Mouse (Mus musculus) megakaryocyte progenitor cell, adult 5-6 weeks (primary cell): ENCODE data around the gene Msrb1. TPM values are rescaled to one million over a fixed set of nuclear protein-coding genes. Genes with fewer than 3 reads are reported as not detected.

ENCODE experiments used
- ATAC-seq: replicated peaks from 2 replicates; pipeline ENCODE4 v1.8.0; 2016; ENCODE audit warnings: mild to moderate bottlenecking, moderate TSS enrichment, inconsistent platforms; ENCODE audit not compliant: poor library complexity
- total RNA-seq, 2 experiments: library from RNA; stranded (forward) in 1 of 2; stranded (reverse) in 1 of 2; fragments of 157-497, 149-512 nt in 1 of 2; fragments of 200-1000 nt in 1 of 2; gene quantifications; 2 replicates each; pipeline versions ENCODE4 v1.2.3 to v1.2.4; 2015 to 2017

The Msrb1 gene
- total RNA-seq, 2 experiments from 2014 or later = 224 to 378 TPM

DNA sequence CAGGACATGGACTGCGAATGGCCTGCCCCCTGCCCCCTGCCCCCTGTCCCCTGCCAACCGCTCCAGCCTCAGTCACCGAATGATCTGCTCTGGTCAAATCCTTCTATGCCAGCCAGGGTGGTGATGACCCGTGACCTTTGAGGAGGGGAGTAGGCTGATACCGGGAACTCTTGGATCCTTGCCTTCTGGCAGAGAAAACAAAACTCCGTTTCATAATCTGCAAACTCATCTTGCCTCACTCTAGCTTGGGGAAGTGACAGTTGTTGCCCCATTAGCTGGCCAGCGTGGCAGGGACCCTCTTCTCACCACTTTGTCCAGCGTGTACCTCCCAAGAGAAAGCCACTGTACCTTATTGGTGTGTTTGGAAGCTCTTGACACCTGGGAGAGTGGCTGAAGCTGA, 5.9 kb downstream of the Msrb1 start:
- peak; percentile 42 for ATAC-seq

- no peak for ATAC-seq
Observed at GRCm38 (mm10) chr17:24743896-24744295, 7.5 kb downstream of the Msrb1 start.

- no peak for ATAC-seq
Observed at GRCm38 (mm10) chr17:24744381-24744780, 7.9 kb downstream of the Msrb1 start.

DNA sequence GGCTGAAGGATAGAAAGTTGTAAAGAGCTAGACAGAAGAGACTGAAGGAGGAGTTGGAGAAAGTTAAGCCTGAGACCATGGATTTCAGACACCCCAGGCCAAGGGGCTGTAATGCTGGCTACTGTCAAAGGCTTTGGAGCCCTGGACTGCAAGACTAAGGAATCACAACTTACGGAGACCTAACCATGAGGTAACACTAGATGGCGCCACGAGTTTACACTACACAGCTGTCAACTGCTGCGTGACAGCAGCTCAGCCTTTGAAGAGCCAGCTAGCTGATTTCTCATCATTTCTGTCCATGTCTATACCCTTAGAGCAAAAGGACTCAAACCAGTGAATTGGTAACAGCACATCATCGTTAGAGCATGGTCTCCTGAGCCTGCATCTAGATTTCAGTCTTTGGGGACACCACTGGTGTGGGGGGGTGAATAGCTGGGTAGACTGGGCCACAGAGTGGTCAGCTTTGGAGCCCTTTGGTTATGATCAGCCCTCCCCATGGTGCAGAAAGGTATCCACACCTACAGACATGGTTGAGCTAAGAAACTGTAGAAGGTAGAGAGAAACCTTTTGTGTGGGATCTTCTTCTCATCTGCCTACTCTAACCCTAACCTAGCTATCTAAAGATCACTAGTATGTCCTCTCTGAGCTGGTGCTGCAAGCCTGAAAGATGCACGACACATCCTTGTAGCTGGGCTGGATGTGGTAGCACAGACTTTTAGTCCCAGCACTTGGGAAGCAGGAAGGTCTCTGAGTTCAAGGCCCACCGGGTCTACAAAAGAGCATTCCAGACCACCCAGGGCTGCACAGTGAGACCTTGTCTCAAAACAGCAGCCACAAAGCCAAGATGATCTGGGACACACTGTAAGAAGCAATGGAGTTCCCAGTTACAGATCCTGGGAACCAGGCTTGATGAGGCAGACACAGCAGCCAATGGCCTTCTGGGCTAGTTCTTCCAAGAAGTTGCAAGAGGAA, 9.4 kb downstream of the Msrb1 start:
- ATAC-seq = peak; percentile 96

GRCm38 (mm10) chr17:24746986-24747385, 10.5 kb downstream of the Msrb1 start:
- no peak for ATAC-seq

- no peak for ATAC-seq
Observed at GRCm38 (mm10) chr17:24751528-24751927, 15.1 kb downstream of the Msrb1 start.

DNA sequence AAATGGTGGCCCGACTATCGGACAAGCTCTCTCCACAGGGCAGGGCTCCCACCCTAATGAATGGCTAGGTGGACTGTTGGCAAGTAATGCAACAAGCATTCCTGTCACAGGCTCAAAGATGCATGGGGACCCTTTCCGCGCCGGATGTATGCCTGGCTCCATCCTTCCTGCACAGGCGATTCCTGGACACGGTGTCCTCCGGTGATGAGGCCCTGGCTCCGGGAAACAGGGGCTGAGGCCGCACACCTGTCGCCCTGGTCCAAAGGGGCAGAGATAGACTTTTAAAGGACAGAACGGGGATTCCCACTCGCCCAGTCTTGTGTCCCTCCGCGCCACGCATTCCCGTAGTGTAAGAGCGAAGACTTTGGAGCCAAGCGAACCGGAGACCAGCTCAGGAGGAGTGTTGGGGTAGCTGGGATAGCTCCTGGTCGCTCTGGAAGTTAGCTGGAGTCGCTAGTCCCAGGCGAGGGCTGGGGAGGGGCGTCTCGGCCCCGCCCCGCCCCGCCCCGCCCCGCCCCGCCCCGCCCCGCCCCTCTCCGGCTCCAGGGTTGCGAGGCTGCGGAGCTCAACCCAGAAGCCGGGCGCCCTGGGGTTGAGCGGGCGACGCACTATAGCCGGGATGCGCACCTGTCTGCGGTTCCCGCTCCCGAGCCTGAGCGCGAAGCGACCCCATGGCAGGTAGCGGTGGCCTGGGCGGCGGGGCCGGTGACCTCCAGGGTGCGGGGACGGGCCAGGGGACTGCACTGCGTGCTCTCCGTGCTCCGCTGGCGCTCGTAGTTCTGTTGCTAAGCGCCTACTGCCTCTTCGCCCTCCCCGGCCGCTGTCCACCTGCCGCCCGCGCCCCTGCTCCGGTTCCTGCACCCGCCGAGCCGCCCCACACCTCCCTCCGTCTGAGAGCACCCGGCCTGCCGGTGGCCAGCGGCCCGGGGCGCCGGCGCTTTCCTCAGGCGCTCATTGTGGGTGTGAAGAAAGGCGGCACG, 16.3 kb downstream of the Msrb1 start, which contains the start of gene Hs3st6:
Hs3st6 (plus strand) TSS at position 574 of the 980 bp plus-strand sequence.
- peak; percentile 46 for ATAC-seq

DNA sequence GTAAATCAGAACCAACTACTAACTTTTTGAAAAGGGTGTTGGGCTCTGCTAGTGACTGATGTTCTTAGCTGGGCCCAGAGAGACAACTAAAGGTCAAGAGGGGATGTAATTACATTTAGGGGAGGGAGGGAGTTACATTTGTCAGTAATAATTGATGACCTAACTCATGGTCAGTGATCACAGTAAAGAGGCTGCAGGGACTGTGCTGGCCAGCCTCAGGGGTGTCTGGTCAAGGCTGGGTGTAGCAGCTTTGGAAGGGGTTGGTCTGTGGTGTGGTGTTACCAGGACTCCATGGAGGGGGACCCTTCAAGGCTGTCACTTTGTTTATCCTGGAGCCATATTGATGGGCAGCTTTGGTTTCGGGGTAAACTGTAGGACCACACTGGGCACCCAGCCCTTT, 21.0 kb downstream of the Msrb1 start:
- no peak for ATAC-seq

DNA sequence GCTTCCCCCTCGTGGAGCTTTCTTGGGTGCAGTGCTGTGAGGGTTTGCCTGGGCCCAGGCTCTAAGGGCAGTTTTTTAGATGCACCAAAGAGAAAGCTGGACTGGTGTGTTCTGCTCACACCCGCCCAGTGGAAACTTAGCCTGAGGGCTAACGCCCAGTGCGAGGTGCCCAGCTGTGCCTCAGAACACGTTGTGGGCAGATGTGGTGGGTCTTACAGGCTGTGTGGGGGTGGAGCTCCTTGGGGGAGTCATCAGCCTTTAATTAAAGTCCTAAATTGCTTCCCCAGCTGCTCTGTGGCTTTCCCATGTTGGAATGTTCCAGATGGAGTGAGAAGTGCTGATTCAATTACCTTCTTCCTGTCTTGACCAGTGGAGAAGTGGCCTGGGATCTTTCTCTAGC, 24.7 kb downstream of the Msrb1 start:
- no peak for ATAC-seq

- ATAC-seq = no peak
Observed at GRCm38 (mm10) chr17:24765016-24765905, 28.8 kb downstream of the Msrb1 start.

GRCm38 (mm10) chr17:24766266-24766875, 29.9 kb downstream of the Msrb1 start:
- no peak for ATAC-seq

- ATAC-seq = no peak
Observed at GRCm38 (mm10) chr17:24769146-24769545, 32.7 kb downstream of the Msrb1 start.

DNA sequence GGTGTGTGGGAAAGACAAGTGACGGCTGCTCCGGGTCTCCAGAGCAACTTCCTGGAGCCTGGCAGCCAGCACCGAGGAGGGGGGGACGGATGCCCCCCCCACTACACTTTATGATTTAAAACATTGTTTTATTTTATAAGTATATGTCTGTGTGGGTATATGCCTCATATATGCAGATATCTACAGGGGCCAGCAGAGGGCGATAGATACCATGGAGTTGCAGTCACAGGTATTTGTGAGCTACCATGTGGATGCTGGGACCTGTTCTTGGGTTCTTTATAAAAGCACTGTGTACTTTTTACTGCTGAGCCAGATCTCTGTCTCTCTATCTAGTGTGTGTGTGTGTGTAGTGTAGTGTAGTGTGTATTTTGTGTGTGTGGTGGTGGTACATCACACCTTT, 36.8 kb downstream of the Msrb1 start:
- ATAC-seq = 0 out of 2 replicates have a peak, but pooled peaks have one; percentile 31

DNA sequence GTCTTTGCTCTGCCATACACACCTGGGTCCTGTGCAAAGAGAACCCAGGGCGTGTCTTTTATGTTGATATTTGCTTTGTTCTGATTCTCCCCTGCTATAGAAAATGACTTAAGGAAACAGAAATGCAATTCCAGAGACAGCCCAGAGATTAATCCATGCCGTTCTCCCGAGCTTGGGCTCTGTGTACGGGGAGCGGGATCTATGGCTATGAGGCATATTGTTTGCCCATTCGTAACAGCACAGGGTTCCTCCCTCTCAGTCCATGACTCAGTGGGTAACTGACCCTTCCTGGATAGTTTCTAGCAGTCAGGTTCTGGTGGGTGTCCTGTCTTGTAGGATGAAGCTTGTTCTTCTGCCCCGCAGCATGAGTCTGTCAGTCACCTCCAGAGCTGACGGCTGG, 38.7 kb downstream of the Msrb1 start:
- no peak for ATAC-seq

- ATAC-seq = no peak
Observed at GRCm38 (mm10) chr17:24777073-24777472, 40.6 kb downstream of the Msrb1 start.

DNA sequence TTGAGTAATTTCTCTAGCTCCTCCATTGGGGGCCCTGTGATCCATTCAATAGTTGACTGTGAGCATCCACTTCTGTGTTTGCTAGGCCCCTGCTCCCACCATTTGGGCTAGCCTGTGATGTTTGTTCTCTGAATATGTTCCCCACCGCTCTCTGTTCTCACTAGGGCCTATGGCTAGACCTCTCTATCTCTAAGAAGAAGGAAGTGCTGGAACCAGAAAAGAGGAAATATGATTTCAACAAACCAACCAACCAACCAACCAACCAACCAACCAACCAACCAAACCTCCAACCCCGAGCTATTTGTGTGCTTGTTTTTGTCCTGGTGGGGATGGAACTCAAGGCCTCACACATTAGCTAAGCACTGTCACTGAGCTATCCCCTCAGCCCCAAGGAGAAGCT, 44.4 kb downstream of the Msrb1 start:
- ATAC-seq = peak; percentile 61

DNA sequence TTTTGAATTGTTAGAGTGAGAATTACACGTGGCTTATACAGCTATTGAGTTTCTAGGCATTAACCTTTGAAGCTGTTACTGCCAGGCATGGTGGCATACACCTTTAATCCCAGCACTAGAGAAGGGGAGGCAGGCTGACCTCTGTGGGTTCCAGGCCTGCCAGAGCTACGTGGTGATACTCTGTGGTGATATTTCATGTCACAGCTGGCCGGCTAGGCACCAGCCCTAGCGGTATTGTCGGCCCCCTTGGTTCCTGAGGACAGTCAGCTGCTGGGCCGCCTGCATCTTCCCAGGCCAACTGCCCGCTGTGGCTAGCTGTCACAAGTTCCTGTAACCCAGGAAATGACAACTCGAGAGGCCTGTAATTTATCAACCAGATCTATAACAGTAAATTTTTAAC, 55.7 kb downstream of the Msrb1 start:
- no peak for ATAC-seq
